Mouse (Mus musculus) lung, postnatal 4 days (tissue): ENCODE results near the gene Fgd2.
"Not testable (repeated sequence)": the region's sequence is repeated elsewhere in the genome, so short reads cannot be mapped to it uniquely, and the experiment has no call there.

ENCODE experiments used
- DNase-seq, 2 experiments: peaks; one replicate each; pipeline ENCODE4 v3.0.0; 2021

The Fgd2 gene

GRCm38 (mm10) chr17:29337979-29338823 is 22.5 kb upstream of the Fgd2 start:
- DNase-seq: no peak

- peak in 1 of 2 experiments; percentile 59 for DNase-seq
Measured at GRCm38 (mm10) chr17:29339170-29339768, 21.4 kb upstream of the Fgd2 start.

- DNase-seq: peak; percentile 36 to 78
Measured at GRCm38 (mm10) chr17:29340406-29341261, 20.1 kb upstream of the Fgd2 start.

GRCm38 (mm10) chr17:29341591-29342003 is 19.1 kb upstream of the Fgd2 start:
- peak; percentile 70 to 78 for DNase-seq

- peak; percentile 66 to 89 for DNase-seq
Measured at GRCm38 (mm10) chr17:29342010-29342910, 18.5 kb upstream of the Fgd2 start.

GRCm38 (mm10) chr17:29343241-29343640 is 17.5 kb upstream of the Fgd2 start:
- DNase-seq: no peak

- DNase-seq: no peak
Measured at GRCm38 (mm10) chr17:29345272-29345671, 15.4 kb upstream of the Fgd2 start.

- peak; percentile 62 to 63 for DNase-seq
Measured at GRCm38 (mm10) chr17:29346496-29347125, 14.1 kb upstream of the Fgd2 start.

GRCm38 (mm10) chr17:29347126-29347644 is 13.5 kb upstream of the Fgd2 start:
- DNase-seq: peak in 1 of 2 experiments; percentile 27

GRCm38 (mm10) chr17:29347645-29348256 is 13.0 kb upstream of the Fgd2 start, which contains the start of gene Mtch1:
Mtch1 (minus strand) TSS chr17:29347934.
- DNase-seq: peak; percentile 100

GRCm38 (mm10) chr17:29348996-29349395 is 11.7 kb upstream of the Fgd2 start:
- no peak for DNase-seq

GRCm38 (mm10) chr17:29351056-29351455 is 9.7 kb upstream of the Fgd2 start:
- not testable (repeated sequence) for DNase-seq

GRCm38 (mm10) chr17:29355461-29355840 is 5.3 kb upstream of the Fgd2 start:
- peak; percentile 25 to 69 for DNase-seq

- peak; percentile 86 to 93 for DNase-seq
Measured at GRCm38 (mm10) chr17:29355841-29356478, 4.8 kb upstream of the Fgd2 start.

GRCm38 (mm10) chr17:29356479-29356856 is 4.2 kb upstream of the Fgd2 start:
- DNase-seq: peak; percentile 88 to 94

GRCm38 (mm10) chr17:29356882-29357281 is 3.8 kb upstream of the Fgd2 start:
- DNase-seq: no peak

GRCm38 (mm10) chr17:29358928-29359327 is 1.8 kb upstream of the Fgd2 start:
- DNase-seq: no peak

- peak in 1 of 2 experiments; percentile 35 for DNase-seq
Measured at GRCm38 (mm10) chr17:29361982-29362691, 1.4 kb downstream of the Fgd2 start.

GRCm38 (mm10) chr17:29363109-29363508 is 2.4 kb downstream of the Fgd2 start:
- no peak for DNase-seq
